Mouse (Mus musculus) lung, postnatal 0 days (tissue): ENCODE data around the gene Cxxc4. TPM values are rescaled to one million over a fixed set of nuclear protein-coding genes. Genes with fewer than 3 reads are reported as not detected.
A peak's percentile ranks its signal among the peaks of the same experiment; 100 is the strongest.

Source experiments
- ATAC-seq: fragments of 200-750 bp; cut with Nextera tagmentation; 2 replicates; pipeline ENCODE4 v1.8.0; 2017; ENCODE audit warnings: moderate library complexity
- DNase-seq: peaks from one replicate; pipeline ENCODE4 v3.0.0-alpha.2; 2016; ENCODE audit warnings: low spot score
- H3K27ac ChIP-seq: fragments of 300-500 bp; sonication (generic); 2 replicates; pipeline ENCODE4 v1.5.1; 2014; ENCODE audit warnings: antibody characterized with exemption, mild to moderate bottlenecking, low read length, mixed read lengths
- H3K27me3 ChIP-seq: fragments of 300-500 bp; sonication (generic); replicated peaks from 2 replicates; pipeline ENCODE4 v1.6.1; 2014; ENCODE audit warnings: low read length, mixed read lengths; ENCODE audit not compliant: insufficient read depth
- H3K36me3 ChIP-seq: fragments of 300-500 bp; sonication (generic); 2 replicates; pipeline ENCODE4 v1.6.1; 2014; ENCODE audit warnings: low read length, mixed read lengths; ENCODE audit not compliant: insufficient read depth
- H3K4me1 ChIP-seq: fragments of 300-500 bp; sonication (generic); 2 replicates; pipeline ENCODE4 v1.6.1; 2014; ENCODE audit warnings: antibody characterized with exemption, low read depth, low read length, mixed read lengths; ENCODE audit not compliant: insufficient read depth
- H3K4me2 ChIP-seq: fragments of 300-500 bp; sonication (generic); replicated peaks from 2 replicates; pipeline ENCODE4 v1.6.1; 2014; ENCODE audit warnings: low read depth, mild to moderate bottlenecking, low read length, moderate library complexity, mixed read lengths
- H3K4me3 ChIP-seq: fragments of 300-500 bp; sonication (generic); 2 replicates; pipeline ENCODE4 v1.5.1; 2014; ENCODE audit warnings: low read depth, low read length
- H3K9ac ChIP-seq: fragments of 300-500 bp; sonication (generic); replicated peaks from 2 replicates; pipeline ENCODE4 v1.6.1; 2014; ENCODE audit warnings: low read depth, mild to moderate bottlenecking
- H3K9me3 ChIP-seq: fragments of 300-500 bp; sonication (generic); 2 replicates; pipeline ENCODE4 v1.6.1; 2016; ENCODE audit warnings: low read length, mixed read lengths
- CTCF ChIP-seq: IDR thresholded peaks from 2 replicates; pipeline ENCODE4 v1.5.1; 2016; ENCODE audit warnings: antibody characterized with exemption, mild to moderate bottlenecking
- EP300 ChIP-seq: IDR thresholded peaks from 2 replicates; pipeline ENCODE4 v1.6.1; 2016; ENCODE audit warnings: antibody characterized with exemption, mild to moderate bottlenecking, control low read depth
- WGBS: fragments of 180-500 bp; shearing (Covaris S2); extraction: QIAGEN DNeasy Blood & Tissue Kit; methylation state at CpG from one replicate; pipeline ENCODE4 v1.1.7; 2014; 5-methylcytosine and 5-hydroxymethylcytosine counted together
- polyA plus RNA-seq: library from polyadenylated mRNA; unstranded; fragments of >200 nt; fragmentation: Nextera tagmentation; extraction: Ambion mirVana; gene quantifications from 2 replicates; pipeline ENCODE4 v1.2.1, GENCODE M21; 2015

Cxxc4 gene
- polyA plus RNA-seq, 1 experiment from 2014 or later: 0.93 TPM

GRCm38 (mm10) chr3:134237113-134237805 is 975 bp downstream of the Cxxc4 start:
- H3K4me3 ChIP-seq: no peak overlapping the region
- H3K27me3 ChIP-seq: no peaks in the 10 kb centered on the region; the same call in 1 of the 2 replicates
- H3K4me2 ChIP-seq: no peak overlapping the region
- no peaks in the 10 kb centered on the region for H3K9me3 ChIP-seq
- no peak for ATAC-seq
- H3K9ac ChIP-seq: no peak overlapping the region
- H3K4me1 ChIP-seq: peaks cover 4% of the 10 kb centered on the region; the same call in 1 of the 2 replicates
- no peak for DNase-seq
- WGBS: 79% methylated on average over 3 of the region's 3 CpGs
- H3K36me3 ChIP-seq: no peaks in the 10 kb centered on the region
- no peak for TF ChIP-seq EP300
- H3K27ac ChIP-seq: no peak overlapping the region

GRCm38 (mm10) chr3:134238621-134239310 is 2.5 kb downstream of the Cxxc4 start:
- Histone ChIP-seq H3K9ac (no peak overlapping the region; the same call in 1 of the 2 replicates), H3K27ac (no peak overlapping the region), H3K4me3 (peak overlapping the region; percentile 62), H3K36me3 (no peaks in the 10 kb centered on the region), H3K27me3 (no peaks in the 10 kb centered on the region; the same call in 1 of the 2 replicates), H3K4me2 (peak overlapping the region; percentile 95), H3K4me1 (peaks cover 4% of the 10 kb centered on the region; the same call in 1 of the 2 replicates), H3K9me3 (no peaks in the 10 kb centered on the region)
- TF ChIP-seq EP300: no peak
- no peak for TF ChIP-seq CTCF
- WGBS: 3% methylated on average over 14 of the region's 14 CpGs
- DNase-seq (peak; percentile 9), ATAC-seq (no peak)

GRCm38 (mm10) chr3:134239321-134239970 is 3.2 kb downstream of the Cxxc4 start:
- TF ChIP-seq EP300 (no peak), CTCF (peak; percentile 28; the same call in 1 of the 2 replicates)
- Histone ChIP-seq H3K9ac (no peak overlapping the region; the same call in 1 of the 2 replicates), H3K4me2 (peak overlapping the region; percentile 95), H3K27ac (no peak overlapping the region), H3K4me1 (peaks cover 4% of the 10 kb centered on the region; the same call in 1 of the 2 replicates), H3K27me3 (no peaks in the 10 kb centered on the region; the same call in 1 of the 2 replicates), H3K9me3 (no peaks in the 10 kb centered on the region), H3K4me3 (peak overlapping the region; percentile 62), H3K36me3 (no peaks in the 10 kb centered on the region)
- WGBS: under 1% methylated on average over 38 of the region's 51 CpGs
- ATAC-seq (peak; percentile 35; the same call in 1 of the 2 replicates), DNase-seq (peak; percentile 36)

GRCm38 (mm10) chr3:134239971-134240717 is 3.9 kb downstream of the Cxxc4 start:
- Histone ChIP-seq H3K4me3 (peak overlapping the region; percentile 62), H3K9me3 (no peaks in the 10 kb centered on the region), H3K27ac (no peak overlapping the region), H3K36me3 (no peaks in the 10 kb centered on the region), H3K27me3 (no peaks in the 10 kb centered on the region; the same call in 1 of the 2 replicates), H3K9ac (0 out of 2 replicates have a peak overlapping the region, but pooled peaks have one; percentile 13), H3K4me1 (peaks cover 4% of the 10 kb centered on the region; the same call in 1 of the 2 replicates), H3K4me2 (peak overlapping the region; percentile 95)
- ATAC-seq: peak; percentile 47
- no peak for TF ChIP-seq CTCF
- no peak for TF ChIP-seq EP300
- WGBS: under 1% methylated on average over 25 of the region's 61 CpGs
- peak; percentile 57 for DNase-seq

- TF ChIP-seq CTCF: no peak
- no peak for TF ChIP-seq EP300
- 14% methylated on average over 6 of the region's 6 CpGs for WGBS
- ATAC-seq (no peak), DNase-seq (no peak)
- no peak overlapping the region for H3K9ac ChIP-seq
- peak overlapping the region; percentile 95 for H3K4me2 ChIP-seq
- H3K27ac ChIP-seq: no peak overlapping the region
- peaks cover 4% of the 10 kb centered on the region; the same call in 1 of the 2 replicates for H3K4me1 ChIP-seq
- H3K4me3 ChIP-seq: peak overlapping the region; percentile 62; the same call in 1 of the 2 replicates
- H3K27me3 ChIP-seq: no peaks in the 10 kb centered on the region
- no peaks in the 10 kb centered on the region for H3K36me3 ChIP-seq
- no peaks in the 10 kb centered on the region for H3K9me3 ChIP-seq
Observed at GRCm38 (mm10) chr3:134240718-134241025, 4.4 kb downstream of the Cxxc4 start.
